Mouse (Mus musculus): Measurements from ENCODE around the gene Ccr5.

Gene Ccr5

GRCm38 (mm10) chr9:124143678-124144077, 22.3 kb downstream of the Ccr5 start:
- no peak for DNase-seq

GRCm38 (mm10) chr9:124146307-124146706, 25.0 kb downstream of the Ccr5 start:
- DNase-seq: no peak
